Mouse (Mus musculus): ENCODE measurements around the gene Ctnnd2.

DNA sequence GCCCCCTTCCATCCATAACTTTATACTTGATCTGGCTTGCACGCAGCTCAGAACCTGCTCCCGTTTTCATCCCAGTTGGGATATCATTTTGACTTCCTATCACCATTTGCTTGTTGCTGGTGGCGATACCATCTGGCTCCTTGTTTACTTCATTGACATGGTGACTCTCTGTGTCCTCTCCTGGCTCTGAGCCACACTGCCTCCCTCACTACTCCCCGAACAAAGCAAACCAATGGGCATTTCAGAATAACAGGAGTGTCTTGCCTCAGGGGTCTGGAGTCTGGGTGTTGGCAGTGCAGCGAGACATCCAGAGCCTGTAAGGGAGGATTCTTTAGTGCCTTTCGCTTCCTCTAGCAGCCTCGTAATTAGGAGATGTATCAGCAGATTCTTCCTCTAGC, 113.9 kb downstream of the Ctnnd2 start:
- TF ChIP-seq GATA1 (IDR thresholded peaks at IDR 0.05; ENCODE audit: borderline replicate concordance, low read length), result no peak
- TF ChIP-seq FLI1 (IDR thresholded peaks at IDR 0.05; ENCODE audit: low read length), result no peak
